Mouse (Mus musculus): Measurements from ENCODE around the gene Has3. TPM values are rescaled to one million over a fixed set of nuclear protein-coding genes. Genes with fewer than 3 reads are reported as not detected.

Has3 gene
- polyA plus RNA-seq, 1 experiment, result 0.16 TPM

- H3K36me3 ChIP-seq (ENCODE audit: control insufficient read depth, insufficient read depth), result no peaks in the 10 kb centered on the region
- H3K4me3 ChIP-seq (ENCODE audit: insufficient read depth, poor library complexity, severe bottlenecking), result no peak overlapping the region
- no peak overlapping the region for H3ac ChIP-seq (ENCODE audit: control insufficient read depth, insufficient read length, low read depth)
- no peaks in the 10 kb centered on the region for H3K79me3 ChIP-seq (ENCODE audit: low read depth)
- no peaks in the 10 kb centered on the region for H3K79me2 ChIP-seq (ENCODE audit: control insufficient read depth, insufficient read depth)
- no peaks in the 10 kb centered on the region for H3K27me3 ChIP-seq (ENCODE audit: control insufficient read depth, insufficient read depth, insufficient read length)
- no peak for TF ChIP-seq CEBPB (IDR thresholded peaks at IDR 0.05; ENCODE audit: low read depth)
- no peak for TF ChIP-seq MAX (IDR thresholded peaks at IDR 0.05)
- TF ChIP-seq CTCF (IDR thresholded peaks at IDR 0.05; ENCODE audit: control insufficient read depth, insufficient read depth, insufficient read length), result no peak
- no peak for TF ChIP-seq MYOD1 (IDR thresholded peaks at IDR 0.05; ENCODE audit: control insufficient read depth, insufficient read length, low read depth)
- TF ChIP-seq USF1 (IDR thresholded peaks at IDR 0.05; ENCODE audit: low read depth), result no peak
- no peak for TF ChIP-seq MYOG (IDR thresholded peaks at IDR 0.05; ENCODE audit: control insufficient read depth, extremely low read depth, insufficient read length)
- TF ChIP-seq FOSL1 (IDR thresholded peaks at IDR 0.05; ENCODE audit: insufficient read depth, low read length, poor library complexity, severe bottlenecking), result no peak
These were observed 31.2 kb upstream of the Has3 start for GRCm38 (mm10) chr8:106838803-106839202.

DNA sequence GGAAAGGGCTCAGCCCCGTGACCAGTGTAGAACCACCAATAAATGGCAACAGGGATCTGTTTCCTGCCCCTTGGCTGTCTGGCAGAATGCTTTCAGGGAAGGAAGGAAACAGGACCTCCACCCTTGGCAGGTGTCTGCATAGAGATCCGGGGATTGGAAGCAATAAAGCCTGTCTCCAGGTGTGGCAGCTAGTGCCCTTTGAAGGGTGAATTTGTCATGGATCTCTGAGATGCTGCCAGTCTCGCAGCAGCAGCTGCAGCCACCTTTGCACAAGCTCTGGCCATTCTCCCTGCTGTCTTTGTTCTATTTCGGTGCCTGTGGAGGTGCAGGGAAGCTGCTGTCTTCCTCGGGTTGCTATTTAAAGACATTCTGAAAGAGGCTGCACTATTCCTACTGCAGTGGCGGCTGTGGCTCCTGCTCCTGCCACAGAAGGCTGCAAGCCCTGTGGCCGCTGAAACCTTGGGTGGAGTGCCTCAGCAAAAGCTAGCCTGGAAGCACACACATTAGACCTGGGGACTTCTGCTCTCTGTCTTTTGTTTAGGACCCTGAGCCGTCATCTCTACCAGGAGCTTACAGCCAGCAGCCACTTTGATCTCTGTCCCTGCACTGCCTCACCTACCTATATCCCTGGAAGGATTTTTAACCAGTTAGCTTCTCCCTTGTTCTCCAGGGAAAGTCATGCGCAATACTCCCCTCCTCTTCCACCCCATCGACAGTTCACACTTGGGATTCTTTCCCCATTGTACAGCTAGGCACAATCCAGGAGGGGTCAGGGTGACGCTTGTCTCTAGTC lies 30.6 kb upstream of the Has3 start:
- no peak overlapping the region for H3K4me3 ChIP-seq (ENCODE audit: insufficient read depth, poor library complexity, severe bottlenecking)
- no peaks in the 10 kb centered on the region for H3K79me2 ChIP-seq (ENCODE audit: control insufficient read depth, insufficient read depth)
- no peaks in the 10 kb centered on the region for H3K79me3 ChIP-seq (ENCODE audit: low read depth)
- no peak overlapping the region for H3ac ChIP-seq (ENCODE audit: control insufficient read depth, insufficient read length, low read depth)
- TF ChIP-seq USF1 (IDR thresholded peaks at IDR 0.05; ENCODE audit: low read depth) (no peak), MYOG (IDR thresholded peaks at IDR 0.05; ENCODE audit: control insufficient read depth, extremely low read depth, insufficient read length) (no peak), CTCF (IDR thresholded peaks at IDR 0.05; ENCODE audit: control insufficient read depth, insufficient read depth, insufficient read length) (no peak), MYOD1 (IDR thresholded peaks at IDR 0.05; ENCODE audit: control insufficient read depth, insufficient read length, low read depth) (no peak), FOSL1 (IDR thresholded peaks at IDR 0.05; ENCODE audit: insufficient read depth, low read length, poor library complexity, severe bottlenecking) (no peak), CEBPB (IDR thresholded peaks at IDR 0.05; ENCODE audit: low read depth) (no peak), MAX (IDR thresholded peaks at IDR 0.05) (no peak)
- H3K27me3 ChIP-seq (ENCODE audit: control insufficient read depth, insufficient read depth, insufficient read length), result no peaks in the 10 kb centered on the region
- H3K36me3 ChIP-seq (ENCODE audit: control insufficient read depth, insufficient read depth), result no peaks in the 10 kb centered on the region

DNA sequence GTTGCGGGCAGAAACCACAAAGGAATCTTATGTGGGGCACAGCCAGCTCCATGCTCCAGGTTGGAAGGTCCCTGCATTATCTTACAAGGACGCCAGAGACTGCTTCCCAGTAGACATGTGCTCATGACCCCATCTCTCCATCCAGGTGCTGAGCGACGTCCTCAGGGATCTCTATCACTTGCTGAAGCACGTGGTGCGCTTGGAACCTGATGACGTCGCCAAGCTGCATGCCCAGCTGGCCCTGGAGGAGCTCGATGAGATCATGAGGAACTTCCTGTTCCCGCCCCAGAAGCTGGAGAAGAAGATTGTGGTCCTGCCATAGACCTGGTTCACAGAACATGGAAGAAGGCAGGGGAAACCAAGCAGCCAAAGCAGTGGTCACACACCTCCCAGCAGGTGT lies 20.0 kb upstream of the Has3 start:
- H3ac ChIP-seq (ENCODE audit: control insufficient read depth, insufficient read length, low read depth), result no peak overlapping the region
- no peak overlapping the region for H3K4me3 ChIP-seq (ENCODE audit: insufficient read depth, poor library complexity, severe bottlenecking)
- no peak for TF ChIP-seq CTCF (IDR thresholded peaks at IDR 0.05; ENCODE audit: control insufficient read depth, insufficient read depth, insufficient read length)
- no peak for TF ChIP-seq FOSL1 (IDR thresholded peaks at IDR 0.05; ENCODE audit: insufficient read depth, low read length, poor library complexity, severe bottlenecking)
- no peak for TF ChIP-seq MYOG (IDR thresholded peaks at IDR 0.05; ENCODE audit: control insufficient read depth, extremely low read depth, insufficient read length)
- TF ChIP-seq MAX (IDR thresholded peaks at IDR 0.05), result no peak
- no peak for TF ChIP-seq CEBPB (IDR thresholded peaks at IDR 0.05; ENCODE audit: low read depth)
- TF ChIP-seq USF1 (IDR thresholded peaks at IDR 0.05; ENCODE audit: low read depth), result no peak
- no peak for TF ChIP-seq MYOD1 (IDR thresholded peaks at IDR 0.05; ENCODE audit: control insufficient read depth, insufficient read length, low read depth)
- no peaks in the 10 kb centered on the region for H3K27me3 ChIP-seq (ENCODE audit: control insufficient read depth, insufficient read depth, insufficient read length)
- no peaks in the 10 kb centered on the region for H3K36me3 ChIP-seq (ENCODE audit: control insufficient read depth, insufficient read depth)
- no peaks in the 10 kb centered on the region for H3K79me2 ChIP-seq (ENCODE audit: control insufficient read depth, insufficient read depth)
- no peaks in the 10 kb centered on the region for H3K79me3 ChIP-seq (ENCODE audit: low read depth)

- TF ChIP-seq CTCF (IDR thresholded peaks at IDR 0.05; ENCODE audit: control insufficient read depth, insufficient read depth, insufficient read length), result no peak
- TF ChIP-seq MYOD1 (IDR thresholded peaks at IDR 0.05; ENCODE audit: control insufficient read depth, insufficient read length, low read depth), result no peak
- TF ChIP-seq FOSL1 (IDR thresholded peaks at IDR 0.05; ENCODE audit: insufficient read depth, low read length, poor library complexity, severe bottlenecking), result no peak
- TF ChIP-seq MYOG (IDR thresholded peaks at IDR 0.05; ENCODE audit: control insufficient read depth, extremely low read depth, insufficient read length), result no peak
- no peak for TF ChIP-seq MAX (IDR thresholded peaks at IDR 0.05)
- Histone ChIP-seq H3ac (ENCODE audit: control insufficient read depth, insufficient read length, low read depth) (no peak overlapping the region), H3K79me2 (ENCODE audit: control insufficient read depth, insufficient read depth) (no peaks in the 10 kb centered on the region), H3K27me3 (ENCODE audit: control insufficient read depth, insufficient read depth, insufficient read length) (no peaks in the 10 kb centered on the region), H3K4me3 (ENCODE audit: insufficient read depth, poor library complexity, severe bottlenecking) (no peak overlapping the region), H3K79me3 (ENCODE audit: low read depth) (no peaks in the 10 kb centered on the region), H3K36me3 (ENCODE audit: control insufficient read depth, insufficient read depth) (no peaks in the 10 kb centered on the region)
These were observed 15.4 kb upstream of the Has3 start for GRCm38 (mm10) chr8:106854534-106855241.

DNA sequence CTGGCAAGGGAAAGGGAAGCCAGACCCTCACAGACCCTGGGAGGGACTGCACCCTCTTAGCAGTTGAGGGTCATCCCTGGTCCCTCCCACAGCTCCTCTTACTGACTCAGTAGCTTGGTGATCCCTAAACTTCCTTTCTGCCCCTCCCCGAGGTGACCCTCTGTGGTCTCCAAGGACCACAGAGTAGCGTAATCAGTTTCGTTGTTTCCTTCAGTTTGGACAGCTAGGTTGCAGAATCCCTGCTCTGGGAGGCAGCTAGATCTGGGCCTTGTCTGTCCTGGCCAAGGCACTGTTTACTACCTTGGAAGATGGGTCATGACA lies 14.8 kb upstream of the Has3 start:
- H3K4me3 ChIP-seq (ENCODE audit: insufficient read depth, poor library complexity, severe bottlenecking), result no peak overlapping the region
- no peaks in the 10 kb centered on the region for H3K79me2 ChIP-seq (ENCODE audit: control insufficient read depth, insufficient read depth)
- no peaks in the 10 kb centered on the region for H3K27me3 ChIP-seq (ENCODE audit: control insufficient read depth, insufficient read depth, insufficient read length)
- no peaks in the 10 kb centered on the region for H3K79me3 ChIP-seq (ENCODE audit: low read depth)
- H3ac ChIP-seq (ENCODE audit: control insufficient read depth, insufficient read length, low read depth), result no peak overlapping the region
- no peak for TF ChIP-seq MYOG (IDR thresholded peaks at IDR 0.05; ENCODE audit: control insufficient read depth, extremely low read depth, insufficient read length)
- no peaks in the 10 kb centered on the region for H3K36me3 ChIP-seq (ENCODE audit: control insufficient read depth, insufficient read depth)

Measured in C2C12 (cell line).